In genomic region chr11:58107009-58107408, GRCm38 (mm10) we compare ENCODE assay signal across 1 mouse cellular context.
TF ChIP-seq lines count a peak whose summit lies in the region.

No protein-coding gene starts in this region.

TF ChIP-seq in CH12.LX, 34 proteins besides CTCF, POLR2A, EP300 and RAD21 (continued from another document):
- TF ChIP-seq JUND (conservative IDR thresholded peaks at IDR 0.05; ENCODE audit: low read depth, low read length): no peak
- no peak for TF ChIP-seq KAT2A (IDR thresholded peaks at IDR 0.05; ENCODE audit: insufficient replicate concordance, low read length)
- TF ChIP-seq HCFC1 (IDR thresholded peaks at IDR 0.05; ENCODE audit: low read depth, low read length): no peak
- no peak for TF ChIP-seq TCF12 (IDR thresholded peaks at IDR 0.05; ENCODE audit: low read depth, low read length)
- TF ChIP-seq MAFK (IDR thresholded peaks at IDR 0.05; ENCODE audit: insufficient replicate concordance, low read length): no peak
- TF ChIP-seq MXI1 (IDR thresholded peaks at IDR 0.05; ENCODE audit: low read depth, low read length): no peak
